Mouse (Mus musculus) forebrain, postnatal 0 days (tissue): Measurements from ENCODE around the gene Dido1. TPM values are rescaled to one million over a fixed set of nuclear protein-coding genes. Genes with fewer than 3 reads are reported as not detected.
A peak's percentile ranks its signal among the peaks of the same experiment; 100 is the strongest.

ENCODE experiments used
- ATAC-seq: fragments of 200-750 bp; cut with Nextera tagmentation; 2 replicates; pipeline ENCODE4 v1.8.0; 2017; ENCODE audit warnings: mild to moderate bottlenecking, moderate library complexity
- DNase-seq: peaks from one replicate; pipeline ENCODE4 v3.0.0-alpha.2; 2015
- H3K27ac ChIP-seq: fragments of 300-500 bp; sonication (generic); 2 replicates; pipeline ENCODE4 v1.5.1; 2014; ENCODE audit warnings: low read depth, mild to moderate bottlenecking, antibody characterized with exemption, low read length, moderate library complexity, mixed read lengths
- H3K27me3 ChIP-seq: fragments of 300-500 bp; sonication (generic); 2 replicates; pipeline ENCODE4 v1.6.1; 2014; ENCODE audit warnings: mild to moderate bottlenecking, low read length, mixed read lengths; ENCODE audit not compliant: insufficient read depth
- H3K36me3 ChIP-seq: fragments of 300-500 bp; sonication (generic); 2 replicates; pipeline ENCODE4 v1.6.1; 2014; ENCODE audit warnings: mild to moderate bottlenecking, moderate library complexity; ENCODE audit not compliant: insufficient read depth
- H3K4me1 ChIP-seq: fragments of 300-500 bp; sonication (generic); 2 replicates; pipeline ENCODE4 v1.6.1; 2014; ENCODE audit warnings: antibody characterized with exemption; ENCODE audit not compliant: insufficient read depth
- H3K4me2 ChIP-seq: fragments of 300-500 bp; sonication (generic); 2 replicates; pipeline ENCODE4 v1.6.1; 2014; ENCODE audit warnings: low read depth, mild to moderate bottlenecking, moderate library complexity
- H3K4me3 ChIP-seq: fragments of 300-500 bp; sonication (generic); 2 replicates; pipeline ENCODE4 v1.5.1; 2014; ENCODE audit warnings: low read depth, low read length, mixed read lengths
- H3K9ac ChIP-seq: fragments of 300-500 bp; sonication (generic); 2 replicates; pipeline ENCODE4 v1.6.1; 2014; ENCODE audit warnings: mild to moderate bottlenecking
- H3K9me3 ChIP-seq: fragments of 300-500 bp; sonication (generic); 2 replicates; pipeline ENCODE4 v1.6.1; 2016; ENCODE audit warnings: low read length
- CTCF ChIP-seq: sonication (generic); IDR thresholded peaks from 2 replicates; pipeline ENCODE4 v1.5.1; 2016; ENCODE audit warnings: antibody characterized with exemption, control low read depth, low read depth
- WGBS: fragments of 180-500 bp; shearing (Covaris S2); extraction: QIAGEN DNeasy Blood & Tissue Kit; methylation state at CpG from one replicate; pipeline ENCODE4 v1.1.7; 2014; 5-methylcytosine and 5-hydroxymethylcytosine counted together
- polyA plus RNA-seq: library from polyadenylated mRNA; unstranded; fragments of >200 nt; fragmentation: Nextera tagmentation; extraction: Ambion mirVana; gene quantifications from 2 replicates; pipeline ENCODE4 v1.2.1, GENCODE M21; 2015
- total RNA-seq: library from RNA; depleted of rRNA; stranded (reverse); fragments of >200 nt; gene quantifications from 2 replicates; pipeline ENCODE4 v1.2.3, GENCODE M21; 2014; rRNA removed

The Dido1 gene
- total RNA-seq (41.2 and 50.2 TPM in 2 replicates), polyA plus RNA-seq (12.2 and 17.6 TPM in 2 replicates)

GRCm38 (mm10) chr2:180709923-180710272 is at the start of gene Dido1, which contains the start of gene Gid8:
Gene Dido1, minus strand, starts transcription at chr2:180709999.
Gene Gid8, plus strand, starts transcription at chr2:180710117.
- WGBS, result 3% methylated on average over 35 of the region's 43 CpGs
- peaks cover 15% of the 10 kb centered on the region for H3K36me3 ChIP-seq
- H3K27me3 ChIP-seq, result no peaks in the 10 kb centered on the region
- no peaks in the 10 kb centered on the region for H3K9me3 ChIP-seq
- peaks cover 16% of the 10 kb centered on the region for H3K4me1 ChIP-seq
- peak within 1 kb of the TSS; percentile 95 for H3K9ac ChIP-seq
- H3K27ac ChIP-seq, result peak within 1 kb of the TSS; percentile 86
- H3K4me3 ChIP-seq, result peak within 1 kb of the TSS; percentile 100
- DNase-seq (peak; percentile 98), ATAC-seq (peak; percentile 98)
- peak within 1 kb of the TSS; percentile 80 for H3K4me2 ChIP-seq
- no peak for TF ChIP-seq CTCF

- TF ChIP-seq CTCF, result no peak
- no peak overlapping the region for H3K9ac ChIP-seq
- peak; percentile 40 for DNase-seq
- no peaks in the 10 kb centered on the region for H3K9me3 ChIP-seq
- H3K4me3 ChIP-seq, result no peak overlapping the region
- no peak overlapping the region for H3K4me2 ChIP-seq
- peak; percentile 69 for ATAC-seq
- no peaks in the 10 kb centered on the region for H3K4me1 ChIP-seq
- no peaks in the 10 kb centered on the region; the same call in 1 of the 2 replicates for H3K27me3 ChIP-seq
- no peaks in the 10 kb centered on the region for H3K36me3 ChIP-seq
- WGBS, result 27% methylated on average over 15 of the region's 15 CpGs
- H3K27ac ChIP-seq, result peak overlapping the region; percentile 9; the same call in 1 of the 2 replicates
Observed at GRCm38 (mm10) chr2:180758513-180759263, 48.9 kb upstream of the Dido1 start.

- H3K4me1 ChIP-seq, result no peaks in the 10 kb centered on the region
- no peak overlapping the region for H3K4me2 ChIP-seq
- H3K4me3 ChIP-seq, result no peak overlapping the region
- DNase-seq (no peak), ATAC-seq (no peak)
- TF ChIP-seq CTCF, result no peak
- no peaks in the 10 kb centered on the region; the same call in 1 of the 2 replicates for H3K27me3 ChIP-seq
- WGBS, result 41% methylated on average over 2 of the region's 2 CpGs
- H3K36me3 ChIP-seq, result no peaks in the 10 kb centered on the region
- H3K9me3 ChIP-seq, result no peaks in the 10 kb centered on the region
- H3K27ac ChIP-seq, result no peak overlapping the region
- no peak overlapping the region for H3K9ac ChIP-seq
Observed at GRCm38 (mm10) chr2:180756786-180757185, 47.0 kb upstream of the Dido1 start.

- no peaks in the 10 kb centered on the region for H3K4me1 ChIP-seq
Observed at GRCm38 (mm10) chr2:180755896-180756295, 46.1 kb upstream of the Dido1 start.

GRCm38 (mm10) chr2:180754976-180755688 is 45.3 kb upstream of the Dido1 start:
- no peak for TF ChIP-seq CTCF
- Histone ChIP-seq H3K27ac (no peak overlapping the region), H3K27me3 (no peaks in the 10 kb centered on the region; the same call in 1 of the 2 replicates), H3K4me3 (no peak overlapping the region), H3K4me1 (no peaks in the 10 kb centered on the region), H3K9me3 (no peaks in the 10 kb centered on the region), H3K36me3 (no peaks in the 10 kb centered on the region), H3K4me2 (no peak overlapping the region), H3K9ac (no peak overlapping the region)
- no peak for DNase-seq
- WGBS, result 44% methylated on average over 5 of the region's 5 CpGs
- ATAC-seq, result no peak

More at GRCm38 (mm10) chr2:180755896-180756295, 46.1 kb upstream of the Dido1 start:
- no peak for TF ChIP-seq CTCF
- Histone ChIP-seq H3K9me3 (no peaks in the 10 kb centered on the region), H3K27ac (no peak overlapping the region), H3K4me2 (no peak overlapping the region), H3K4me3 (no peak overlapping the region), H3K36me3 (no peaks in the 10 kb centered on the region), H3K9ac (no peak overlapping the region), H3K27me3 (no peaks in the 10 kb centered on the region; the same call in 1 of the 2 replicates)
- 8% methylated on average over 8 of the region's 8 CpGs for WGBS
- ATAC-seq (no peak), DNase-seq (no peak)

GRCm38 (mm10) chr2:180748904-180749303 is 39.1 kb upstream of the Dido1 start:
- H3K4me3 ChIP-seq, result no peak overlapping the region
- no peaks in the 10 kb centered on the region for H3K9me3 ChIP-seq
- H3K4me2 ChIP-seq, result no peak overlapping the region
- H3K4me1 ChIP-seq, result no peaks in the 10 kb centered on the region
- WGBS, result 52% methylated on average over 5 of the region's 5 CpGs
- peaks cover 9% of the 10 kb centered on the region; the same call in 1 of the 2 replicates for H3K27me3 ChIP-seq
- no peaks in the 10 kb centered on the region for H3K36me3 ChIP-seq
- no peak for TF ChIP-seq CTCF
- DNase-seq (no peak), ATAC-seq (no peak)
- no peak overlapping the region for H3K27ac ChIP-seq
- no peak overlapping the region for H3K9ac ChIP-seq

GRCm38 (mm10) chr2:180746569-180747192 is 36.9 kb upstream of the Dido1 start:
- ATAC-seq (no peak), DNase-seq (no peak)
- H3K27ac ChIP-seq, result no peak overlapping the region
- H3K27me3 ChIP-seq, result peaks cover 9% of the 10 kb centered on the region; the same call in 1 of the 2 replicates
- H3K4me2 ChIP-seq, result no peak overlapping the region
- no peak for TF ChIP-seq CTCF
- H3K4me1 ChIP-seq, result no peaks in the 10 kb centered on the region
- WGBS, result 7% methylated on average over 5 of the region's 5 CpGs
- H3K36me3 ChIP-seq, result no peaks in the 10 kb centered on the region
- no peaks in the 10 kb centered on the region for H3K9me3 ChIP-seq
- H3K9ac ChIP-seq, result no peak overlapping the region
- H3K4me3 ChIP-seq, result no peak overlapping the region
